Mouse (Mus musculus): ENCODE measurements around the gene Trim45. TPM values are rescaled to one million over a fixed set of nuclear protein-coding genes. Genes with fewer than 3 reads are reported as not detected.
A peak's percentile ranks its signal among the peaks of the same experiment; 100 is the strongest.

The Trim45 gene
- polyA plus RNA-seq (2012; rRNA removed) = 1.4 TPM in 2 replicates

DNA sequence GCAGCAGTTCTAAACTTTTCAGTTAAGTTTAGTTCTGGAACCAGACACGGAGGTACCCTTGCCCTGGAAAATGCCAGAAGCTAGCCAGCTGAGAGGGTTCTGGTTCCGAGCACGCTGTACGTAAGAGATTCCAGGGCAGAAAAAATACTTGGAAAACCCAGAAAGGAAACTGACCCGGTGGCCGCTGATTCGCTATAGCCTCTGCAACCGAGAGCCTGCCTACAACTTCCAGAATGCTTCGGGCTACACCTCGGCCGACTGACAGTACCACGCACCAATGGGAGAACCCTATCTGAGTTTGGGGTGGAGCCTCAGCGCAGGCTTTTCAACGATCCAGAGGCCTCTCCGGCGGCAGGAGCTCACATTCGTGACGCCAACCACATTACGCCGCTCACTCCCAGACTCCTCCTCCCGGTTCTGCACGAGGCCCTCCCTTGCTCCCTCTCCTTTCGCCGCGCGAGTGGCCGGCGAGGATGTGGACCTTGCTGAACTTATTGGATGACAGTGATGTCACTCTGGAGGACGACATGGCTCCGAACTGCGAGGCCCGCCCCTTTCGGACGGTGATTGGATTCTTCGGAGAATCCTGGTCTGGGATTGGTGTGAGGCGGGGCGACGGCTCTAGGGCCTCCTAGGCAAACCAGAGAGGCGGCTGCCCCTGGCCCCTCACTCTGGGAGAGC is at the start of gene Trim45:
Trim45 (plus strand) TSS at position 378 of the 681 bp plus-strand sequence.
- peak within 1 kb of the TSS; percentile 67 for H3K27ac ChIP-seq (ENCODE audit: insufficient read depth, low read length)
- H3K4me1 ChIP-seq (ENCODE audit: control insufficient read depth, insufficient read depth, insufficient read length) = peaks cover 4% of the 10 kb centered on the region; the same call in 1 of the 2 replicates
- no peak for TF ChIP-seq POLR2A (IDR thresholded peaks at IDR 0.05; ENCODE audit: low read depth, low read length)
- no peak for TF ChIP-seq CTCF (IDR thresholded peaks at IDR 0.05; ENCODE audit: extremely low read depth, insufficient read depth, insufficient read length, insufficient replicate concordance)
- H3K36me3 ChIP-seq (ENCODE audit: control insufficient read depth, insufficient read depth, low read length) = no peaks in the 10 kb centered on the region
- under 1% methylated on average over 39 of the region's 39 CpGs for whole genome bisulfite sequencing
- H3K4me3 ChIP-seq (ENCODE audit: extremely low read depth, insufficient read depth, insufficient read length) = peak within 1 kb of the TSS; percentile 60
- DNase-seq (ENCODE audit: low read depth in 1 of 2, low spot score in 2 of 2) = peak; percentile 95 to 98
- no peaks in the 10 kb centered on the region for H3K27me3 ChIP-seq (ENCODE audit: control insufficient read depth, insufficient read depth, low read length)

DNA sequence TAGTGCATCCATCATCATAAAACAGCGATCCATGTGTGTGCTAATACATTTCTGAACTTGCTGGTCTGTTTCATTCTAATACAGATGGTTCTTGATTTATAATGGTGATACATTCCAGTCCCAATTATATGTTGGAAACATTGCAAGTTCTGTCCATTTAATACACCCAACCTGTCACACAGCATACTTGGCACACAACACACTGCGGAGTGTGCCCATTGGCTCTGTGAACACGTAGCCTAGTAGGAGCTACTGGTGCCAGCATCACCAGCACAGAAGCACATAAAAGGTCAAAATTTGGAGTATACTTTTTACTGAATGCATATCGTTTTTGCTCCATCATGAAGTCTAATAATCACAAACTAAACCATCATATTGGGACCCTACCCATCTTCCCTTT is 44.9 kb upstream of the Trim45 start:
- Histone ChIP-seq H3K36me3 (ENCODE audit: control insufficient read depth, insufficient read depth, low read length) (no peaks in the 10 kb centered on the region), H3K27me3 (ENCODE audit: control insufficient read depth, insufficient read depth, low read length) (no peaks in the 10 kb centered on the region), H3K27ac (ENCODE audit: insufficient read depth, low read length) (no peak overlapping the region), H3K4me1 (ENCODE audit: control insufficient read depth, insufficient read depth, insufficient read length) (no peaks in the 10 kb centered on the region), H3K4me3 (ENCODE audit: extremely low read depth, insufficient read depth, insufficient read length) (no peak overlapping the region)
- TF ChIP-seq POLR2A (IDR thresholded peaks at IDR 0.05; ENCODE audit: low read depth, low read length) (no peak), CTCF (IDR thresholded peaks at IDR 0.05; ENCODE audit: extremely low read depth, insufficient read depth, insufficient read length, insufficient replicate concordance) (no peak)
- DNase-seq (ENCODE audit: low read depth in 1 of 2, low spot score in 2 of 2) = no peak
- WGBS = 92% methylated on average over 4 of the region's 4 CpGs

DNA sequence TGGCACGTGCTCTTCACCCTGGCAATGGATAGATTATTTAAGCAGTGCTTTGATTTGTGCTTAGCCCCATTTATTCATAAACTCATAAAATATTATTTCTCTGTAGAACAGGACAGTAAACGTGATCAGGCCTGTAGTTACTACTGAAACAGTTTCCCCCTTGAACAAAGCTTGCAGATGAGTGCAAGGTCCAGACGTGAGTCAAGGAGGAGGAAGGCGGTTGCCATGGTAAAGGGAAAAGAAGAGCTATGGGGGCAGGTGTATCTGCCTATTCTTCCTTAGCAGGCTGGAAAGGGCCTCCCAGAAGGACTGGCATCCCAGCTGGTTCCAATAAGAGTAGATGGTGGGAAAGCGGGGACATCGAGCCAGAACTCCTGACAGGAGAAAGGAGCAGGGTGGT is 40.6 kb upstream of the Trim45 start:
- Histone ChIP-seq H3K27ac (ENCODE audit: insufficient read depth, low read length) (no peak overlapping the region), H3K4me3 (ENCODE audit: extremely low read depth, insufficient read depth, insufficient read length) (no peak overlapping the region), H3K27me3 (ENCODE audit: control insufficient read depth, insufficient read depth, low read length) (no peaks in the 10 kb centered on the region), H3K36me3 (ENCODE audit: control insufficient read depth, insufficient read depth, low read length) (no peaks in the 10 kb centered on the region), H3K4me1 (ENCODE audit: control insufficient read depth, insufficient read depth, insufficient read length) (no peaks in the 10 kb centered on the region)
- TF ChIP-seq CTCF (IDR thresholded peaks at IDR 0.05; ENCODE audit: extremely low read depth, insufficient read depth, insufficient read length, insufficient replicate concordance) (no peak), POLR2A (IDR thresholded peaks at IDR 0.05; ENCODE audit: low read depth, low read length) (no peak)
- no peak for DNase-seq (ENCODE audit: low read depth in 1 of 2, low spot score in 2 of 2)
- WGBS = 88% methylated on average over 6 of the region's 6 CpGs

DNA sequence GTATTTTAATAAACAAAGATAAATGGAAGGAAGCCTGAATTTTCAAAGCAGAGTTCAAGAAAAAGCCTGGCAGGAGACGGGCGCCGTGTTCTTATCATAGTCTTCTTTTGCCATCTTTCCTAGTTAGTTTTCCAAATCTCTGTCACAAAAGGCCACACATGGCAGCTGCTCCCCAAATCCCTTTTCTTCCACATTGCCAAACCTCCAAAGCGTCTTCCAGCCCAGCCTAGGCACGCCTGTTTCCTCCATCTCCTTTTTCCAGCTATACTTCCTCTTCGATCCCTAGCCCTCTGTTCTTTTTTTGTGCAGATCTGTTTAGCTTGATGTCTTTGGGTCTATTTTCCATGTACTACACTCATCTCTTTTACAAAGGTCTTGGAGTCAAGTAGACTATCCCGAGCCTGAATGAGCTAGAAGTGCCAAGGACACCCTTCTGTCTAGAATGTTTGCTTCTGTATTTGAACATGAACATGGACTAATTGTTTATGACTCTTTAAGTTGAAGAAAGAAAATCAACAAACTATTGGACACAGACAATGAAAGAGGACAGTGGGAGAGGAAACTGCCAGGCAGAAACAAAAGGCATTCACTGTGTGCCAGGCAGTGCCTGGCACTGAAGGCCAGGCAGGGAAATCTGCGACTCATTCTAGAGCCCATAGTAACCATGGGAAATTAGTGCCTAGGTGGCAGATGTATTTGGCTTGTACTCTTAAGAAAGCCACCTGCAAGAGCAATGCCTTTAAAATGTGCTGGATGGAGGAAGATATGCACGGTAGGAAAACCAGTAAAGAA is 40.0 kb upstream of the Trim45 start:
- 90% methylated on average over 9 of the region's 9 CpGs for WGBS
- TF ChIP-seq POLR2A (IDR thresholded peaks at IDR 0.05; ENCODE audit: low read depth, low read length) (no peak), CTCF (IDR thresholded peaks at IDR 0.05; ENCODE audit: extremely low read depth, insufficient read depth, insufficient read length, insufficient replicate concordance) (no peak)

DNA sequence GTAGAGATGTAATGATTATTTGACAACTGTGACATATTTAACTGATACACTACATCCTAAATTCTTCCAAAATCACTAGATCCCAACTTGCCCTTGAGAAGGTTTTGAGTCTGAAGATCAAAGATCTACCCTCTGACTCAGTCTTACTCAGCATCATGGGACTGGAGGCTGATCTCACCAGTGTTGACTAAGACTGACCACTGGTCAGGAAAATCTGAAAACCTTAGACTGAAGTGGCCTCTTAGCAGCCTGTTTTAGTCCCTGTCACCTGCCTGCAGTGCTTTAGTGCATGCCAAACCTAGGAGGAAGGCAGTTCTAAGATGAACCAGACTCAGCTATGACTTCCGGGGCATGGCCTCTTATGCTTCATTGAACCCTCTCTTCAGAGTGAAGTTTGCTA is 32.8 kb upstream of the Trim45 start:
- 97% methylated on average over 1 of the region's 1 CpGs for WGBS
- Histone ChIP-seq H3K27me3 (ENCODE audit: control insufficient read depth, insufficient read depth, low read length) (no peaks in the 10 kb centered on the region), H3K36me3 (ENCODE audit: control insufficient read depth, insufficient read depth, low read length) (no peaks in the 10 kb centered on the region), H3K27ac (ENCODE audit: insufficient read depth, low read length) (no peak overlapping the region), H3K4me3 (ENCODE audit: extremely low read depth, insufficient read depth, insufficient read length) (no peak overlapping the region), H3K4me1 (ENCODE audit: control insufficient read depth, insufficient read depth, insufficient read length) (no peaks in the 10 kb centered on the region)
- TF ChIP-seq POLR2A (IDR thresholded peaks at IDR 0.05; ENCODE audit: low read depth, low read length) = no peak
- no peak for TF ChIP-seq CTCF (IDR thresholded peaks at IDR 0.05; ENCODE audit: extremely low read depth, insufficient read depth, insufficient read length, insufficient replicate concordance)
- no peak for DNase-seq (ENCODE audit: low read depth in 1 of 2, low spot score in 2 of 2)

More for the DNA sequence above, 40.0 kb upstream of the Trim45 start:
- DNase-seq (ENCODE audit: low read depth in 1 of 2, low spot score in 2 of 2) = no peak
- H3K36me3 ChIP-seq (ENCODE audit: control insufficient read depth, insufficient read depth, low read length) = no peaks in the 10 kb centered on the region
- no peaks in the 10 kb centered on the region for H3K4me1 ChIP-seq (ENCODE audit: control insufficient read depth, insufficient read depth, insufficient read length)
- no peak overlapping the region for H3K27ac ChIP-seq (ENCODE audit: insufficient read depth, low read length)
- no peak overlapping the region for H3K4me3 ChIP-seq (ENCODE audit: extremely low read depth, insufficient read depth, insufficient read length)
- no peaks in the 10 kb centered on the region for H3K27me3 ChIP-seq (ENCODE audit: control insufficient read depth, insufficient read depth, low read length)

DNA sequence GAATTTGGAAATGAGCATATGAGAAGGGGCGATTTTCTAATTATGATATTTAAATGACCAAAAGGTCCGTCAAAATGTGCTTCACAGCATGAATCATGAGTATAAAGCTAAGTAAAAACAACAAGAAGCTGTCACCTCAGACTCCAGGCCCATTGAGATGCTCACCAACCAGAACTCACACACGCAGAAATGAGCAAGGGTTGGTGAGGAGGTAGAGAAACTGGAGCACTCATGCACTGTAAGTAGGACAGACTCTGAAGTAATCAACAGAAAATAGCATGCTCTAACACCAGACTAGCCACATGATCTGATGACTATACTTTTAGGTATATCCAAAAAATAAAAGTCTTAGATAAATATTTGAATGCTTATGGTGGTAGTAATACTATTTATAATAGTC is 31.6 kb upstream of the Trim45 start:
- no peak for DNase-seq (ENCODE audit: low read depth in 1 of 2, low spot score in 2 of 2)
- no peaks in the 10 kb centered on the region for H3K27me3 ChIP-seq (ENCODE audit: control insufficient read depth, insufficient read depth, low read length)
- WGBS = 91% methylated on average over 3 of the region's 3 CpGs
- H3K4me1 ChIP-seq (ENCODE audit: control insufficient read depth, insufficient read depth, insufficient read length) = no peaks in the 10 kb centered on the region
- H3K27ac ChIP-seq (ENCODE audit: insufficient read depth, low read length) = no peak overlapping the region
- no peaks in the 10 kb centered on the region for H3K36me3 ChIP-seq (ENCODE audit: control insufficient read depth, insufficient read depth, low read length)
- H3K4me3 ChIP-seq (ENCODE audit: extremely low read depth, insufficient read depth, insufficient read length) = no peak overlapping the region
- TF ChIP-seq CTCF (IDR thresholded peaks at IDR 0.05; ENCODE audit: extremely low read depth, insufficient read depth, insufficient read length, insufficient replicate concordance) (no peak), POLR2A (IDR thresholded peaks at IDR 0.05; ENCODE audit: low read depth, low read length) (no peak)
